ENCODE assay signal across 10 mouse cellular contexts in genomic region chr5:144707603-144708002, GRCm38 (mm10). TPM values are rescaled to one million over a fixed set of nuclear protein-coding genes. Genes with fewer than 3 reads are reported as not detected.
DNase-seq lines count a peak whose midpoint lies in the region; ATAC-seq lines count a peak whose summit lies in the region.
"Had no signal": no experiment of that assay in that cellular context is flagged by ENCODE, and none has a peak within 500 bp of the region (broad histone marks: within the 10 kb centered on the region; RNA-seq: fewer than 3 reads in every experiment).

No protein-coding gene starts in this region.

- no peaks in the 10 kb centered on the region for H3K36me3 ChIP-seq in midbrain, embryonic 11.5 days (ENCODE audit: control insufficient read depth, insufficient read depth, low read length)

- ATAC-seq in midbrain, embryonic 11.5 days (ENCODE audit: low FRiP score), result no peak

- H3K27ac ChIP-seq in midbrain, embryonic 11.5 days (ENCODE audit: low read depth, low read length), result no peak overlapping the region

- H3K4me2 ChIP-seq in midbrain, embryonic 11.5 days, result no peak overlapping the region

- intact Hi-C loops in left cerebral cortex, postnatal 4 days (cut with DNase I), result no loop called here

- H3K4me1 ChIP-seq in midbrain, embryonic 11.5 days (ENCODE audit: control insufficient read depth, insufficient read depth, low read length), result peaks cover 2% of the 10 kb centered on the region; the same call in 1 of the 2 replicates

- no peaks in the 10 kb centered on the region for H3K9me3 ChIP-seq in midbrain, embryonic 11.5 days (ENCODE audit: control insufficient read depth, low read length)

- no peak overlapping the region for H3K9ac ChIP-seq in midbrain, embryonic 11.5 days (ENCODE audit: low read length)

- peak; percentile 42 for DNase-seq in layer of hippocampus, adult 11-12 months (ENCODE audit: low spot score)
- no peak for DNase-seq in layer of hippocampus, postnatal 25 days (ENCODE audit: extremely low spot score in 1 of 2, low spot score in 1 of 2)
- DNase-seq in cerebellum, adult 9-10 months, result peak; percentile 46
- peak; percentile 41 to 47 for DNase-seq in frontal cortex, postnatal 36 days (ENCODE audit: low spot score in 2 of 2)
- DNase-seq in left cerebral cortex, postnatal 4 days, result peak; percentile 77
- DNase-seq in thymus, adult 18-20 months, result no peak
- no peak for DNase-seq in spleen, adult 18-20 months
- DNase-seq in midbrain, embryonic 11.5 days (ENCODE audit: low spot score, missing footprints), result no peak
- DNase-seq: embryo, embryonic 11 days; kidney, adult 2 months had no signal

- no peaks in the 10 kb centered on the region for H3K27me3 ChIP-seq in midbrain, embryonic 11.5 days (ENCODE audit: control insufficient read depth, insufficient read depth, low read length)

- 93% methylated on average over 6 of the region's 6 CpGs for whole genome bisulfite sequencing in midbrain, embryonic 11.5 days

- H3K4me3 ChIP-seq in midbrain, embryonic 11.5 days (ENCODE audit: low read depth, low read length), result no peak overlapping the region

RNA-seq across cellular contexts. Expression of gene Tmem130, which starts 54.0 kb away (rescaled TPM):
- total RNA-seq in layer of hippocampus, postnatal 25 days (2021), result 100 to 1,000 TPM; 121 to 140 TPM
- 100 to 1,000 TPM; 183 to 239 TPM for total RNA-seq in left cerebral cortex, postnatal 4 days (2021)
- polyA plus RNA-seq in midbrain, embryonic 11.5 days (2014; fragmentation: Nextera tagmentation; extraction: Ambion mirVana), result 20.1 and 20.6 TPM in 2 replicates

RNA-seq across cellular contexts. Expression of gene Trrap, which starts 59.9 kb away (rescaled TPM):
- 100 to 1,000 TPM; 144 to 190 TPM for total RNA-seq in layer of hippocampus, postnatal 25 days (2021)
- 100 to 1,000 TPM; 149 to 162 TPM for total RNA-seq in left cerebral cortex, postnatal 4 days (2021)
- polyA plus RNA-seq in midbrain, embryonic 11.5 days (2014; fragmentation: Nextera tagmentation; extraction: Ambion mirVana), result 85.1 and 91.8 TPM in 2 replicates

Comparison
In these comparisons a context has a peak if more than half of its experiments do, and no peak if none do; other contexts are left out.
1. DNase-seq: peak in layer of hippocampus, adult 11-12 months (single experiment), cerebellum, adult 9-10 months (single experiment), frontal cortex, postnatal 36 days (2 of 2) and left cerebral cortex, postnatal 4 days (single experiment); none in layer of hippocampus, postnatal 25 days (0 of 2), thymus, adult 18-20 months (0 of 2), spleen, adult 18-20 months (0 of 2) and midbrain, embryonic 11.5 days (single experiment).